Mouse (Mus musculus) MEL (cell line): ENCODE results near the gene Magix. TPM values are rescaled to one million over a fixed set of nuclear protein-coding genes. Genes with fewer than 3 reads are reported as not detected.
"Not testable (repeated sequence)": the region's sequence is repeated elsewhere in the genome, so short reads cannot be mapped to it uniquely, and the experiment has no call there.

Source experiments
- DNase-seq: peaks from one replicate; pipeline ENCODE4 v3.0.0; 2011; ENCODE audit warnings: low read depth, low spot score
- H3K27ac ChIP-seq: 2 replicates; pipeline ENCODE4 v1.5.1; 2012; ENCODE audit warnings: low read depth, mild to moderate bottlenecking, control low read depth, low read length, moderate library complexity; ENCODE audit not compliant: control insufficient read depth
- H3K27me3 ChIP-seq, 2 experiments: fragments of 150-350 bp in 1 of 2; sonication (generic) in 1 of 2; 2 replicates each; pipeline ENCODE4 v1.6.1; 2012; ENCODE audit warnings: low read length in 2 of 2, mild to moderate bottlenecking in 2 of 2, improper control_type of control experiment in 1 of 2, moderate library complexity in 1 of 2; ENCODE audit not compliant: insufficient read depth in 2 of 2, control insufficient read depth in 1 of 2
- H3K36me3 ChIP-seq, 2 experiments: 2 replicates each; pipeline ENCODE4 v1.6.1; 2012 to 2014; ENCODE audit warnings: low read length in 2 of 2, improper control_type of control experiment in 1 of 2, inconsistent platforms in 1 of 2, mild to moderate bottlenecking in 1 of 2; ENCODE audit not compliant: insufficient read depth in 2 of 2, control insufficient read depth in 1 of 2
- H3K4me1 ChIP-seq, 2 experiments: fragments of 150-350 bp in 1 of 2; sonication (generic) in 1 of 2; 2 replicates each; pipeline ENCODE4 v1.6.1; 2012; ENCODE audit warnings: low read length in 2 of 2, improper control_type of control experiment in 1 of 2, mild to moderate bottlenecking in 1 of 2; ENCODE audit not compliant: insufficient read depth in 2 of 2, control insufficient read depth in 1 of 2
- H3K4me3 ChIP-seq, 2 experiments: fragments of 150-350 bp in 1 of 2; sonication (generic) in 1 of 2; 2 replicates each; pipeline ENCODE4 v1.5.1; 2012; ENCODE audit warnings: low read depth in 2 of 2, low read length in 2 of 2, mild to moderate bottlenecking in 2 of 2, moderate library complexity in 2 of 2, control low read depth in 1 of 2, improper control_type of control experiment in 1 of 2; ENCODE audit not compliant: control insufficient read depth in 1 of 2, insufficient read depth in 1 of 2
- H3K79me2 ChIP-seq: 2 replicates; pipeline ENCODE4 v1.6.1; 2012; ENCODE audit warnings: mild to moderate bottlenecking, low read length, moderate library complexity; ENCODE audit not compliant: control insufficient read depth, poor library complexity, insufficient read depth
- H3K9ac ChIP-seq: 2 replicates; pipeline ENCODE4 v1.6.1; 2012; ENCODE audit warnings: low read depth, mild to moderate bottlenecking, control low read depth, low read length, moderate library complexity; ENCODE audit not compliant: control insufficient read depth, poor library complexity, severe bottlenecking
- H3K9me3 ChIP-seq: fragments of 150-350 bp; sonication (generic); replicated peaks from 2 replicates; pipeline ENCODE4 v1.6.1; 2012; ENCODE audit warnings: mild to moderate bottlenecking, low read length, improper control_type of control experiment, moderate library complexity; ENCODE audit not compliant: insufficient read depth
- CHD1 ChIP-seq: IDR thresholded peaks from 2 replicates; pipeline ENCODE4 v1.6.1; 2012; ENCODE audit warnings: low read depth, mild to moderate bottlenecking, inconsistent platforms, low read length, improper control_type of control experiment
- E2F4 ChIP-seq: IDR thresholded peaks from 2 replicates; pipeline ENCODE4 v1.6.1; 2011; ENCODE audit warnings: low read depth, low read length, improper control_type of control experiment, borderline replicate concordance
- ELF1 ChIP-seq: IDR thresholded peaks from 2 replicates; pipeline ENCODE4 v1.6.1; 2014; ENCODE audit warnings: low read depth, mild to moderate bottlenecking, inconsistent platforms, low read length, improper control_type of control experiment, moderate library complexity
- ETS1 ChIP-seq: IDR thresholded peaks from 2 replicates; pipeline ENCODE4 v1.6.1; 2012; ENCODE audit warnings: low read depth, mild to moderate bottlenecking, inconsistent platforms, low read length, improper control_type of control experiment, moderate library complexity
- HCFC1 ChIP-seq: IDR thresholded peaks from 2 replicates; pipeline ENCODE4 v1.6.1; 2012; ENCODE audit warnings: low read depth, mild to moderate bottlenecking, inconsistent platforms, low read length, improper control_type of control experiment, moderate library complexity
- MAX ChIP-seq: IDR thresholded peaks from 2 replicates; pipeline ENCODE4 v1.6.1; 2011; ENCODE audit warnings: low read length, improper control_type of control experiment
- MXI1 ChIP-seq: IDR thresholded peaks from 2 replicates; pipeline ENCODE4 v1.6.1; 2011; ENCODE audit warnings: mild to moderate bottlenecking, low read depth, low read length, improper control_type of control experiment
- MYC ChIP-seq: IDR thresholded peaks from 2 replicates; pipeline ENCODE4 v1.6.1; 2011; ENCODE audit warnings: low read depth, mild to moderate bottlenecking, low read length, improper control_type of control experiment, moderate library complexity
- NELFE ChIP-seq: IDR thresholded peaks from 2 replicates; pipeline ENCODE4 v1.6.1; 2011; ENCODE audit warnings: low read depth, low read length, improper control_type of control experiment
- NRF1 ChIP-seq: IDR thresholded peaks from 2 replicates; pipeline ENCODE4 v1.6.1; 2014; ENCODE audit warnings: low read depth, mild to moderate bottlenecking, inconsistent platforms, low read length, improper control_type of control experiment, moderate library complexity; ENCODE audit not compliant: poor library complexity, insufficient read depth, severe bottlenecking
- POLR2A ChIP-seq, 2 experiments: IDR thresholded peaks; 2 replicates each; pipeline ENCODE4 v1.6.1; 2011 to 2012; ENCODE audit warnings: low read length in 2 of 2, mild to moderate bottlenecking in 2 of 2, control low read depth in 1 of 2, improper control_type of control experiment in 1 of 2, low read depth in 1 of 2, moderate library complexity in 1 of 2; ENCODE audit not compliant: control insufficient read depth in 1 of 2, insufficient read depth in 1 of 2, poor library complexity in 1 of 2
- POLR2AphosphoS2 ChIP-seq: IDR thresholded peaks from 2 replicates; pipeline ENCODE4 v1.6.1; 2011; ENCODE audit warnings: low read length, improper control_type of control experiment
- SIN3A ChIP-seq: IDR thresholded peaks from 2 replicates; pipeline ENCODE4 v1.6.1; 2012; ENCODE audit warnings: low read length, improper control_type of control experiment, inconsistent platforms
- TBP ChIP-seq: IDR thresholded peaks from 2 replicates; pipeline ENCODE4 v1.8.0; 2011; ENCODE audit warnings: low read depth, low read length, improper control_type of control experiment
- TCF12 ChIP-seq: IDR thresholded peaks from 2 replicates; pipeline ENCODE4 v1.6.1; 2014; ENCODE audit warnings: low read depth, mild to moderate bottlenecking, inconsistent platforms, low read length, improper control_type of control experiment, moderate library complexity
- ZMIZ1 ChIP-seq: IDR thresholded peaks from 2 replicates; pipeline ENCODE4 v1.6.1; 2012; ENCODE audit warnings: low read depth, mild to moderate bottlenecking, inconsistent platforms, low read length, improper control_type of control experiment, moderate library complexity
- polyA plus RNA-seq, 2 experiments: library from polyadenylated mRNA; stranded (reverse) in 1 of 2; unstranded in 1 of 2; fragments of >175 nt in 1 of 2; fragments of >200 nt in 1 of 2; gene quantifications; 2 replicates each; pipeline versions ENCODE4 v1.2.1 to v1.2.4; 2012; ENCODE audit warnings: low replicate concordance in 2 of 2, low read depth in 1 of 2; ENCODE audit not compliant: insufficient read length in 2 of 2, insufficient read depth in 1 of 2, missing spikeins in 1 of 2
- total RNA-seq: library from RNA; depleted of rRNA; stranded (reverse); fragments of 300-350 nt; gene quantifications from 2 replicates; pipeline ENCODE4 v1.2.3, GENCODE M21; 2012

The Magix gene
- total and polyA plus RNA-seq, 3 experiments = 0.15 to 0.33 TPM; not detected in 1

DNA sequence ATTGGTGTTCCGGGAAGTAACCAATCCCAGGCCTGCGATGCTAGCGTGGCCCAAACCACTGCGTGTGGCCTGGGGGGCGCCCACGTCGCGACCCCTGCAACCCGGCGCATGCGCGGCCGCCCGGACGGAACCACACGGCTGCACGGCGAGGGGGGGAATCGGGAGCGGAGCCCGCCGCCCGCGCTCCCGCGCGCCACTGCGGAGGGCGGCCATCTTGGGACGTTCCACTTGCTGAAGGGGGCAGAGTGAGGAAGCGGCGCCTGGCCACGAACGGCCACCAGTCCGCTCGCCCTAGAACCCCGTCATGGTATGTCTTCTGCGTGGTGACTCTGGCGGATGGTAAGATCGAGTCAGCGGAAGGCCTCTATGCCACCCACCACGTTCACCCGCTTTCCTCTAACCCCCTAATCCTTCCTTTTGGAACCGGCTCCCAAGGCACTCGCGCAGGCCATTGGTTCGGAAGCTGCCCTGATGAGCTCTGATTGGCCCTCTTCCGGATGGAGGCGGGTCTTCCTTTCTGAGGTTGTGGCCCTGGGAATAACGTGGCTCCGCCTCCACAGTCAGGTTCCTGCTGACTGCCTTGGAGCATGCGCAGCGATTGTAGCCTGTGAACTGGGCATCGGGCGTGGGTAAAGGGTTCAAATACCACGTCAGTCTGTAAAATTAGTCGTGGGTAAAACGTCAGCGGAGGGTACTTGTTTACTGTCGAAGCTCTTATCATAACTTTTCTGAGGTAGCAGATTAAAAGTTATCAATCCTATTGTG is 33.3 kb upstream of the Magix start, which contains the start of gene Wdr45:
Gene Wdr45, plus strand, starts transcription at position 199 of the 765 bp plus-strand sequence.
- Histone ChIP-seq H3K27ac (peak within 1 kb of the TSS; percentile 68), H3K9ac (peak within 1 kb of the TSS; percentile 89), H3K4me3 (peak within 1 kb of the TSS; percentile 81 to 88)
- H3K27me3 ChIP-seq, H3K36me3 ChIP-seq, H3K79me2 ChIP-seq, H3K4me1 ChIP-seq, H3K9me3 ChIP-seq: not testable (repeated sequence)
- peak; percentile 99 for DNase-seq
- TF ChIP-seq TBP (peak; percentile 73), TCF12 (peak; percentile 15; the same call in 1 of the 2 replicates), ELF1 (peak; percentile 47; the same call in 1 of the 2 replicates), MYC (peak; percentile 82; the same call in 1 of the 2 replicates), ZMIZ1 (peak; percentile 66; the same call in 1 of the 2 replicates), CHD1 (peak; percentile 97), SIN3A (peak; percentile 61; the same call in 1 of the 2 replicates), E2F4 (0 out of 2 replicates have a peak, but pooled peaks have one; percentile 63), NRF1 (peak; percentile 96), ETS1 (peak; percentile 38; the same call in 1 of the 2 replicates), NELFE (peak; percentile 88), POLR2AphosphoS2 (peak; percentile 91), POLR2A (IDR thresholded peaks at IDR 0.05; ENCODE audit: control insufficient read depth in 1 of 2, insufficient read depth in 1 of 2, low read depth in 1 of 2, low read length in 2 of 2, poor library complexity in 1 of 2) (peak in 1 of 2 experiments; percentile 89; a peak in 2 of 4 replicates), HCFC1 (peak; percentile 72), MXI1 (peak; percentile 87), MAX (peak; percentile 77; the same call in 1 of the 2 replicates)

DNA sequence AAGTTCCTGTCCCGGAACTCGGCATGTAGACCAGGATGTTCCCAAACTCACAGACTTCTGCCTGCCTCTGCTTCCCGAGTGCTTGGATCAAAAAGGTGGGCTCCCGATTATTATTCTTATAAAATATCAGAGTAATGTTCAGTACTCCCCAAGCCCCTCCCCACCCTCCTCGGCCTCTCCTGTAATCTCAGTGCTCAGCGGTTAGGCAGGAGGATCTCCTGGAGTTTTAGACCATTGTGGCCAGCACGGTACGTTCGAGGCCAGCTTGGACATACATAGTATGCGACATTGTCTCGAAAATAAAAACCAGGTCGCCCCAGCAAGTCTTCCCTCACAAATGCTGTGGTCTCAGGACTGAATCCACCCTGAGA is 32.7 kb upstream of the Magix start:
- TF ChIP-seq POLR2A (IDR thresholded peaks at IDR 0.05; ENCODE audit: control insufficient read depth in 1 of 2, insufficient read depth in 1 of 2, low read depth in 1 of 2, low read length in 2 of 2, poor library complexity in 1 of 2) = peak in 1 of 2 experiments; percentile 20; a peak in 1 of 4 replicates
- TF ChIP-seq, all 39 proteins: peak for 1; not testable (repeated sequence) for 38
- not testable (repeated sequence) for H3K9me3 ChIP-seq, H3K79me2 ChIP-seq, DNase-seq, H3K36me3 ChIP-seq, H3K4me1 ChIP-seq, H3K27me3 ChIP-seq
- H3K27ac ChIP-seq = peak overlapping the region; percentile 45
- peak overlapping the region; percentile 70 to 88 for H3K4me3 ChIP-seq
- peak overlapping the region; percentile 89 for H3K9ac ChIP-seq
